In genomic region chr12:115861759-115862158, GRCm38 (mm10) we compare ENCODE assay signal across 7 mouse cellular contexts.
DNase-seq lines count a peak whose midpoint lies in the region.

No protein-coding gene starts in this region.

- peak; percentile 13 for DNase-seq in CD4-positive, CD25-positive, alpha-beta regulatory T cell, adult 2 months (ENCODE audit: low read depth, low spot score)
- DNase-seq in adrenal gland, adult 2 months = peak; percentile 52
- peak; percentile 2 to 19 for DNase-seq in adrenal gland, postnatal 36 days
- DNase-seq in lung, postnatal 36 days = peak; percentile 0
- DNase-seq in natural killer cell, adult 2 months (ENCODE audit: low spot score in 2 of 2) = peak; percentile 15 to 19
- DNase-seq in thymus, postnatal 10 days (ENCODE audit: low spot score in 2 of 2) = peak; percentile 11 to 49
- peak; percentile 42 for DNase-seq in thymus, postnatal 4 days

Comparison
In these comparisons a context has a peak if more than half of its experiments do, and no peak if none do; other contexts are left out.
1. Peak in every context shown above with its lines: DNase-seq.
2. DNase-seq: peak in every context shown above with its lines; median percentile 52 in adrenal gland, adult 2 months; 42 in thymus, postnatal 4 days; 30 in thymus, postnatal 10 days; 17 in natural killer cell, adult 2 months; 13 in CD4-positive, CD25-positive, alpha-beta regulatory T cell, adult 2 months; 10 in adrenal gland, postnatal 36 days; 0 in lung, postnatal 36 days.